Mouse (Mus musculus): ENCODE measurements at regions not wholly inside any gene's neighbourhood (a gene's known extent, or its start where the extent isn't known, plus 50 kb on each side); places are given as distances from the start of the nearest gene placed in this dataset.

- no peak for TF ChIP-seq GATA1 (IDR thresholded peaks at IDR 0.05; ENCODE audit: low read length)
Observed at GRCm38 (mm10) chr4:95105424-95105823, 53.4 kb upstream of the Jun start.

- TF ChIP-seq GATA1 (IDR thresholded peaks at IDR 0.05; ENCODE audit: low read length) = no peak
Observed at GRCm38 (mm10) chr4:95105926-95106622, 54.1 kb upstream of the Jun start.

GRCm38 (mm10) chr4:95106881-95107665 is 55.1 kb upstream of the Jun start:
- TF ChIP-seq GATA1 (IDR thresholded peaks at IDR 0.05; ENCODE audit: low read length) = no peak

GRCm38 (mm10) chr4:95108811-95109210 is 56.8 kb upstream of the Jun start:
- no peak for TF ChIP-seq GATA1 (IDR thresholded peaks at IDR 0.05; ENCODE audit: low read length)

DNA sequence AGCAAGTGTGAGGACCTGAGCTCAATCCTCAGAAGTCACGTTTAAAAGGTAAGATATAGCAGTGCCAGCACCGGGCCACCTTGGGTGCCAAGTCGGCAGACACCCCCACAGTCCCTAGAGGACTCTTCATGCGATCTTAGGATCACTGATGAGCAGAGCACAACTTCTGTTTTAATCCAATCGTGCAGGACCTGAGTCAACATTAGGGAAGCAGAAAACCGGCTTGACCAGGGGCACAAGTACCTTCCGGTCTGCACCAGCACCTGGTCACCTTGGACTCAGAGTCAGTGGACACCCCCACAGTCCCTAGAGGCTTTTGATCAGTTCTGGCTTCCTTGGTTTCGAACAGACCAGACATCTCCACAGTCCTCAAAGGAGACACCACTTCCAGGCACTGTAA is 58.8 kb upstream of the Jun start:
- TF ChIP-seq GATA1 (IDR thresholded peaks at IDR 0.05; ENCODE audit: low read length) = no peak

- TF ChIP-seq GATA1 (IDR thresholded peaks at IDR 0.05; ENCODE audit: low read length) = no peak
Observed at GRCm38 (mm10) chr4:95117158-95117681, 65.2 kb upstream of the Jun start.

GRCm38 (mm10) chr4:95120876-95121275 is 68.9 kb upstream of the Jun start:
- no peak for TF ChIP-seq GATA1 (IDR thresholded peaks at IDR 0.05; ENCODE audit: low read length)

DNA sequence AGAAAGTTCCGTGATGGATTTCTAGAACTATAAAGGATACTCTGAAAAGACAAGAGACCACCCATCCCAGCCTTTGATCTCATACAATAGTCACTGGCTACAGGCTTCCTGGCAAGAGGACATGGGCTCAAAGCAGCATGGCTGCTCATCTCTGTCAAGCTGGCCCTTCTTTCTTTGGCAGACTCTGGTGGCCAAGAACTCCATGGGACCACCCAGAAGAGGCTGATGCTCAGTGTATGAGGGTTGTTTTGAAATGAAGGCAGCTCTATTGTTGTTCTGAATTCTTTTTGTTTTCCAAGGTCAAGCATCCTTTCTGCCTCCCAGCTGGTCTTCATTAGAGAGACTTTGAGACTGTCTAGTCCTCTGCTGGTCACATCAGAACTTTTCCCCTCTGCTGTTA is 73.3 kb upstream of the Jun start:
- TF ChIP-seq GATA1 (IDR thresholded peaks at IDR 0.05; ENCODE audit: low read length) = no peak

DNA sequence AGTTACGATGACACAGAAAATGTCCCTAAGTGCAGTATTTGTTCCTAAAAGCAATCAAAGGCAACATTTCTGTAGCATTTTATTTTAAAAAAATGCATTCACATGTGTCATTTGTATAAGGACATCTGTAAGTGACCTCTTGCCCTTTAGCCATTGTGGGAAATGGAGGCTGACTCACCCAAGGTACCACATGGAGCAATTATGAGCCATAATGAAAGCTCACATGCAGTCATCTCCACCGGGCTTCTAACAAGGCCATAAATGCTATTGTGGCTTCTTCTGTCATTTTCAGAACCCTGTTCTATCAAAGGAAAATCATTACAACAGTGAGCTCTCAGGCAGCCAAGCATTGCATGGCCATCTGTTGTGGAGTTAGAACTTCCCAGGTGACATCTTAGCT is 75.9 kb upstream of the Jun start:
- no peak for TF ChIP-seq GATA1 (IDR thresholded peaks at IDR 0.05; ENCODE audit: low read length)

DNA sequence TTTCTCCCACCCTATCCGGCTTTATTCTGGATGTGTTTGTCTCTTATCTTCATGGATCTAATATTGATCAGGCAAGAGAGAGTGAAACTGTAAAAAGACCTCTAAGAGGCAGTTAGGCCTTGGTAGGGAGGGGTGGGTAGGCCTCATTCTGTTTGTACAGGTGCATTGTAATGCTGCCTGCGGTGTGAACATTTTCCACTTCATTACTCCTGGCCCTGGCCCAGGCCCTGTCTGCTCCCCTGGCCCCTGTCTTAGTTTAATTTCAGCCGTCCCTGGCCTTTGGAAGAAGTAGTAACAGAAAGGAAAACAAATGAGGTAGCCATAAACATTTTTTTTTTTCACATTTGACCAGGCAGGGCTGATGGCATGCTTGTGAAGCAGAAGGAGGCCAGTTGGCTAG is 81.8 kb upstream of the Jun start:
- TF ChIP-seq GATA1 (IDR thresholded peaks at IDR 0.05; ENCODE audit: low read length) = no peak

GRCm38 (mm10) chr4:95134611-95135010 is 82.6 kb upstream of the Jun start:
- no peak for TF ChIP-seq GATA1 (IDR thresholded peaks at IDR 0.05; ENCODE audit: low read length)

GRCm38 (mm10) chr4:95137413-95138143 is 85.6 kb upstream of the Jun start:
- no peak for TF ChIP-seq GATA1 (IDR thresholded peaks at IDR 0.05; ENCODE audit: low read length)

GRCm38 (mm10) chr4:95138676-95139075 is 86.7 kb upstream of the Jun start:
- TF ChIP-seq GATA1 (IDR thresholded peaks at IDR 0.05; ENCODE audit: low read length) = no peak

GRCm38 (mm10) chr4:95141253-95141652 is 89.2 kb upstream of the Jun start:
- TF ChIP-seq GATA1 (IDR thresholded peaks at IDR 0.05; ENCODE audit: low read length) = no peak

- TF ChIP-seq GATA1 (IDR thresholded peaks at IDR 0.05; ENCODE audit: low read length) = no peak
Observed at GRCm38 (mm10) chr4:95143130-95143529, 91.1 kb upstream of the Jun start.

- no peak for TF ChIP-seq GATA1 (IDR thresholded peaks at IDR 0.05; ENCODE audit: low read length)
Observed at GRCm38 (mm10) chr4:95143668-95144067, 91.6 kb upstream of the Jun start.

All from G1E-ER4 (cell line).